Mouse (Mus musculus) erythroblast, embryonic 14.5 days (primary cell): ENCODE data around the gene Pnpla2.

Experiments
- GATA1 ChIP-seq: IDR thresholded peaks from 2 replicates; pipeline ENCODE4 v1.6.1; 2012; ENCODE audit warnings: low read length, inconsistent platforms, mixed read lengths
- TAL1 ChIP-seq: IDR thresholded peaks from 3 replicates; pipeline ENCODE4 v1.6.1; 2012; ENCODE audit warnings: low read length, inconsistent platforms, mixed read lengths

DNA sequence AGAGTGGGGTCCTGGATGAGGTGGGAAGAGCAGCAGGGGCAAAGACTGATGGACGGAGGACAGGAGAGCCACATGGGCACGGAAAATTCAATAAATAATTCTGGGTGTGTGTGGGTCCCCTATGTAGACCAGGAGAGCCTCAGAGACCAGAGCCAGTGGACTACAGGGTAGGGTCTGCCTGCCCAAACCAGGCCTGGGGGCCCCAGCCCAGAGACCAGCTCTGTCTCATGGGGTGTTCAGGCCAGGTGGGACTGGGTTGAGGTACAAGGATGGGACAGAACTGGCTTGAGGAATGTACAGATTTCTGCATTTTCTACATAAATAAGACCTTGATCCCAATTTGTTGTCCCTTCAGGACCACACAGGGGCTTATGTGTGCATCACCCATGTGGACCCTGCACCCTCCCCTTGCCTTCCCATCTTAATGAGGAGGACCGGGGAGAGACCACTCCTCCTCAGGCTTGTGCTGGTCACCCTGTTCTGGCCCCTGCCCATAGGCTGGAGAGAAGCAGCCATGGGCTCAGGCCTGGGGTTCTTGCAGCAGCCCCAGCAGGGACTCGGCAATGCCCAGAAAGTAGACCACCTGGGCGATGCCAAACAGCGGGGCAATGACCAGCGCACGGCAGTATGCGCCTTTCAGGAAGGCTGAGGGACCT, 24.3 kb upstream of the Pnpla2 start:
- TF ChIP-seq TAL1 (no peak), GATA1 (no peak)
